Mouse (Mus musculus) layer of hippocampus, postnatal 25 days (tissue): ENCODE results near the gene P2ry10. TPM values are rescaled to one million over a fixed set of nuclear protein-coding genes. Genes with fewer than 3 reads are reported as not detected.
"Not testable (repeated sequence)": the region's sequence is repeated elsewhere in the genome, so short reads cannot be mapped to it uniquely, and the experiment has no call there.

ENCODE experiments used
- DNase-seq, 2 experiments: peaks; one replicate each; pipeline ENCODE4 v3.0.0; 2022; ENCODE audit warnings: mixed read lengths in 2 of 2, low spot score in 1 of 2; ENCODE audit errors: extremely low spot score in 1 of 2
- total RNA-seq, 2 experiments: library from RNA; stranded (reverse); gene quantifications; 2 replicates each; pipeline ENCODE4 v1.2.3; 2021

The P2ry10 gene
- not detected for total RNA-seq

GRCm38 (mm10) chrX:107088177-107088576, at the start of gene P2ry10:
P2ry10 (plus strand) TSS chrX:107088492.
- no peak for DNase-seq

- no peak for DNase-seq
These were observed 49.1 kb upstream of the P2ry10 start for GRCm38 (mm10) chrX:107039146-107039545.

DNA sequence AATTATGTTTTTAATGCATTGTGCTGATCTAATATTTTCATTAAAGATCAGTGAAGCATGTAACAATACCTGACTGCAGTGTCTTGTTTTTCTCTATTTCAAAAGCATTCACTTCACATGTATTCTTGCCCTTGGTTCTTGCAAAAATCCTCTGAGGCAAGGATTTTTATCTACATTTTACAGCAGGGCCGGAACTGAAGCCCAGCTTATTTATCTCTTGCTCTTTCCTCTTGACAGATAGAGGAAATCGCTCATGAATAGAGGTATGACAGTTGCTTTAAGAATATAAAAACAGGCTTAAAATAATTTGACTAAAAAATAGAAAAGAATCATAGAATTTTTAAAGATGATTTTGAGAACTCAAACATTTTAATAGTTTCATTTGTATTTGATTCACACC, 48.7 kb upstream of the P2ry10 start:
- no peak for DNase-seq

GRCm38 (mm10) chrX:107042367-107042766, 45.9 kb upstream of the P2ry10 start:
- no peak for DNase-seq

GRCm38 (mm10) chrX:107083407-107083806, 4.9 kb upstream of the P2ry10 start:
- not testable (repeated sequence) for DNase-seq

GRCm38 (mm10) chrX:107084320-107084719, 4.0 kb upstream of the P2ry10 start:
- no peak for DNase-seq

GRCm38 (mm10) chrX:107089131-107089530, 839 bp downstream of the P2ry10 start:
- DNase-seq = no peak

GRCm38 (mm10) chrX:107089930-107090329, 1.6 kb downstream of the P2ry10 start:
- no peak for DNase-seq

DNA sequence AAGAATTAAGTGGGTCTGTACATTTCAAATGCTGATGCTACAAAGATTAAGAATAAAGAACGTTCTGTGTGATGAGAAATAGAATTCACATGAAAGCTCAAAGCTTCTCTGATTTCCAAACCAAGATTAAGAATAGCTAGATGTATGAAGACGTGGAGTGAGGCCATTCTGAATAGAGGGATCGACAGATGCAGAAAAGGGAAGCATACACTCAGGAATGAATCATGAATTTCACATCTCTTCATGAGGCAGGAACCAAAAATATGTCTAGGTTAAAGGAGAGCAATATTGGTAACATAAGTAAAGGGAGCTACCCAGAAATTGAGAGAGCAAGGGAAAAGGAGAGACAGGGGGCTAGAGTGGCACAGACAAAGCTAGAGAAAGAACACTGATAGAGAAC, 7.3 kb downstream of the P2ry10 start:
- DNase-seq = no peak

DNA sequence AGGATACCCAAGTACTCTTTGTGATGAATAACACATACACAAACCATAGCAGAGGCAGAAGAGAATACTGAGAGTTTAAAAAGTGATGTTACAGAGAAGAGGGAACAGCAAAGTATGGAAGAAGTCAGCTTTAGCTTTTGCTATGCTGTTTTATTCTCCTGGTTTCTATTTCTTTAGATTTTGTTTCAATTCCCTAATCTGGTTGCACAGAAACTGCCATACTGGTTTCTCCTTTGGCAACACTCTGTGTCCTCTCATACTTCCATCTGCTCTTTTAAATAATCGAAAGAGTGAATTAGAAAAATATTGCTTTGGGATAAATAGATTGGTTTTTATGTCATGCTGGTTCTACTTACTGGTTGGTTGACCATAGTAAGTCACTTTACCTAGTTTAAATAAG, 28.0 kb downstream of the P2ry10 start:
- no peak for DNase-seq

DNA sequence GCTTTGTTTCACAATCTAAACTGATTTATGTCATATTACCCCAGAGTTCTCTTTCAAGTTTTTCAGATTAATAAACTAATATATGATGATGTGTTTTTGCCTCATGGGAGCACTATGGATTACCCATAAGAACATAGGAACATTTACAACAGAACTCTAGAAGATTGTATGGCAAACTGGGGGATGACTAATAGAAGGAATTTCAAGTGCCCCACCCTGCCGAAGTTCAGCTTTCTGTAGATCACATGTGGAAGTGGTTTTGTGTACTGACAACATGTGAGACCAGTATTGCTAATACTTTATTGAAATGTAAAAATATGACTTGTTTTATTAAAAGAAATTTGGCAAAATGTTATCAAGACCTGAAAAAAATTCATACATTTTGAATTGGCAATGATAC, 28.7 kb downstream of the P2ry10 start:
- DNase-seq = no peak

DNA sequence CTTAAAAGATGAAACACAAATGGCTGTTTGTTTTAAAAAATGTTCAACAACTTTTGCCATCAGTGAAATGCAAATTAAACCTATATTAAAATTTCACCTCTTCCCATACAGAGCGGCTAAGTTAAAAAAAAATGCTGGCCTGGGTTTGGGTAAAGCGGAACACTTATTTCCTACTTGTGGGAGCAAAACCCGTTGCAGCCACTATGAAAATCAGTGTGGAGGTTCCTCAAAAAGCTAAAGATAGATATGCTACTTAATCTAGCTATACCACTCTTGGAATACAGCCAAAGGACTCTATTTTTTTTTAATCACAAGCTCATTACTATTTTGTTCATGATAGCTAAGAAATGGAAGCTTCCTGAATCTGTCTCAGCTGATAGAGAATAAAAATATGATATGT, 54.9 kb downstream of the P2ry10 start:
- no peak for DNase-seq

GRCm38 (mm10) chrX:107143930-107144329, 55.6 kb downstream of the P2ry10 start:
- DNase-seq = no peak

DNA sequence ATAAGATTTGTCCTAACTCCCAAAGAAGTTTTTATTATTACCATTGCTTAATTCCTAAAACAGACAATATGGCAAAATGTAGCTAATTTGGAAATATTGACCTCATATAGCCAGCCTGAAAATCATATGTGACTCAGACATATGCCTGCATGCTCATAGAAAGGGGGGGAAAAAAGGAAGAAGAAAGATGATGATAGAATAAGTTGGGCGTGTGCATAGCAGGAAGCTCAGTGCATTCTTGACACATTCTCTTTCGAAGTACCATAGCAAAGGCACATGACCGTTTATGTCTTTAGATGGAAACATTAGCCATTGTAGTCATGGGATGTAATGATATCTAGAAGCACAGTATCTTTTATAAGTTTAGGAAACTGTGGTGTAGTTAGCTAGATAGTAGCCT, 60.4 kb downstream of the P2ry10 start, which contains the start of gene P2ry10b:
Gene P2ry10b, plus strand, starts transcription at position 247 of the 400 bp plus-strand sequence.
- no peak for DNase-seq

DNA sequence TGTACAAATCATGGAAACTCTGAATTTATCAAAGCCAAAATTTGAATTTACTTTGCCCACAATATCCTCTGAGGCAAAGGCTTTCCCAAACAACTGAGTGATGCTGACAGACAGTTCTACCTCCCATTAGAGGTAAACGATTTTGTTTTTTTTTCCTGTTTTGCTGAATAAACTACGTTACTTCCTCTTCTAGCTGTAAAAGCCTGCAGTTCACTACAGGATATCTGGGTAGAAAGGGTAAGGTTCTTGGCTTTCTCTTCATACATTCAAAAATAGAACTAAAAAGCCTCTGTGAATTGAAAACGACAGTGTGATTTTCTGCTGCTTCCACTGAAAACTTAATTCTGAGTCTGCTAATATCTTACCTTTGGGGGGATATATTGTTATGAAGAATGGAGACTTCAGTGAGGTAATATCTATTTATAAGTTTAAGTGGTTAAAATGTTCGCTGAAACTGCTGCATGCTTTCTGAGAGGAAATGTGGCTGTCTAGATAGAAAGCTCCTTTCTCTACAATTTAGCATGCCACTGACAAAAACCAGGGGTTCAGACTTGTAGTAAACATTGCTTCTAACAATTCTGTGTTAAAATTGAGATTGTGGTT, 61.2 kb downstream of the P2ry10 start:
- no peak for DNase-seq

DNA sequence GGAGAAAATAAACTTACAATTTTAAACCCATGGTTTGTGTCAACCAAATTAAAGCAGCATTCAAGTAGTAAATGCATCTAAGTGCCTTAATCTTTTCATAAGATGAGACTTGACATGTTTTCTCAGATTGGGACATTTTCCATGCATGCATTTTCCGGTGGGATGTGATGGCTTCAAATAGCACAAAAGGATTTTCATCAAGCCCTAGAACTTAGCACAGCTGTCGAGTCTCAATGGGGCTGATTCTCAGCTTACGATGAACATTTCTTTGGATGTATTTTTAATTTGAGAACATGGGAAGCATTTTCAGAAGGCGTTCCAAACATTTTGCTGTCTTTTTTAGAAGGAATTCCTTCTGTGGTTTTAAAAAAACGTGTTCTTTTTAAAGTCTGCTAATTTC, 61.7 kb downstream of the P2ry10 start:
- DNase-seq = no peak

- DNase-seq = no peak
These were observed 62.6 kb downstream of the P2ry10 start for GRCm38 (mm10) chrX:107150752-107151515.

Other genes starting within 250 kb of the P2ry10 start
- gene Rtl3, start 247.8 kb upstream of the P2ry10 start, total RNA-seq = 1 to 10 TPM; 2.8 to 3.3 TPM
- gene Lpar4, start 167.9 kb upstream of the P2ry10 start, total RNA-seq = 1 to 10 TPM; 2.2 to 2.4 TPM
- under 1 TPM; 0.16 to 0.34 TPM for gene P2ry10b, start 60.4 kb downstream of the P2ry10 start, total RNA-seq
- gene Gpr174, start 167.4 kb downstream of the P2ry10 start, total RNA-seq = not detected